Mouse (Mus musculus) left cerebral cortex, adult 2 months (tissue): ENCODE results near the gene Usp12. TPM values are rescaled to one million over a fixed set of nuclear protein-coding genes. Genes with fewer than 3 reads are reported as not detected.

Experiments used
- DNase-seq, 2 experiments: peaks; one replicate each; pipeline ENCODE4 v3.0.0; 2021 to 2022; ENCODE audit warnings: low spot score in 2 of 2, mixed read lengths in 1 of 2; ENCODE audit errors: extremely low spot score in 1 of 2
- H3K27ac ChIP-seq: fragments of 200-600 bp; 2 replicates; pipeline ENCODE4 v1.8.1; 2022
- H3K4me3 ChIP-seq: fragments of 200-600 bp; 2 replicates; pipeline ENCODE4 v1.8.1; 2022
- CTCF ChIP-seq: fragments of 200-600 bp; IDR thresholded peaks from 2 replicates; pipeline ENCODE4 v1.8.1; 2022; ENCODE audit warnings: antibody characterized with exemption, mild to moderate bottlenecking, moderate library complexity
- intact Hi-C: fragments of 180-260 bp; cut with DNase I; formaldehyde crosslinking; loops from one replicate; pipeline ENCODE4 v1.15.1; 2025
- total RNA-seq, 2 experiments: library from RNA; stranded (reverse); gene quantifications; 2 replicates each; pipeline ENCODE4 v1.2.3; 2021

The Usp12 gene
- total RNA-seq, 2 experiments from 2014 or later: 56.0 to 56.7 TPM

DNA sequence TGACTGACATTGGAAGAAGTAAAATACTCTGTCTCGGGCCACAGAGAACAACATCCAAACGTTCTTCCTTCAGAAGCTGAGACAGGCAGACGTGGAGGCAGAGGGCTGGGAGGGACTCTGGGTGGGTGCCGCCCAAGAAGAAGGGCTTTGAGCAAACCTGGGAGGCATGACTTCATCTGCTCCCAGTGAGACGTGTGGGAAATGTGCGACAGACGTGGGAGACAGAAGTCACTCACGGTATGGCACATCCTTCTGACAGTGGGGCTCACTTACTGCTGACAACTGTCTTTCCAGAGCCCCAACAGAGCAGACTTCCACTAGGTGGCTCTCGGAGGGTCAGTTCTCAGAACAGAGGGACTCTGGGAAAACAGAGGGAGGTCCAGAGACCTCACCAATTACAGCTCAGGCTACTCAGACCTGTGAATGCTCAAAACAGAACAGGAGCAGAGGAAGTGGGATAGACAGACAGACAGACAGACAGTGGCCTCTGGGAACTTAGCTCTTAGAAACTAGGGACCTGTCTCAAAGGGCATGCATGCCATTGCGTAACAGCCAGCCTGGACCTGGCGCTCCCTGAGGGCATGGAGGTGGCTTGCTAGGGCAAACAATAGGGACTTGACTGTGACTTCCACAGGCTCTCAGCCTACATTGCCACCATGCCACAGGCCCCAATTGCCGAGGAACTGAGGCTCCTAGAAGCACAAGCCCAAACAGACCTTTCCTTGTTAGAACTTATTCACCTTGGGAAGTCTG lies 60.7 kb downstream of the Usp12 start:
- no peak for DNase-seq
- no peak overlapping the region for H3K4me3 ChIP-seq
- H3K27ac ChIP-seq: no peak overlapping the region
- TF ChIP-seq CTCF: peak; percentile 33
- intact Hi-C loops: loop anchor here (5.0 kb wide), 1 partner anchor 58 kb away; no protein-coding TSS in a partner anchor

DNA sequence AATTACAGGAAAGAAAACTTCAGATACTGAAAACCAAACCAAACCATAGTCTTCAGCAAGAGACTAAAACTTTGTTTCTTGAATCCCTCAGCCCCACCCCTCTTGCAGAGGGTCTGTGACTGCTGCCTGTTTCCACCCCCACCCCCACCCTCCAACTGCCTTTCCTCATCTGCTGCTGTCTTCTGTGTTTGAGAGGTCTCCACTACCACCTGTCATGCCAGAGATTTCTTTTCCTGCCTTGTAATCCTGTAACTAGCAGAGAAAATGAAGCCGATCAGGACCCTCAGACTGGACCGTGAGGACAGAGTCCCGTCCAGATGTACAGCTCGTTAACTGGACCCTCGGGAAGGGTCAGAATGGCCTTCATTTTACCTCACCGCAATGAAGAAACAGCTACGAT lies 61.4 kb downstream of the Usp12 start:
- intact Hi-C loops: loop anchor here (5.0 kb wide), 1 partner anchor 59 kb away; no protein-coding TSS in a partner anchor
- no peak for TF ChIP-seq CTCF

DNA sequence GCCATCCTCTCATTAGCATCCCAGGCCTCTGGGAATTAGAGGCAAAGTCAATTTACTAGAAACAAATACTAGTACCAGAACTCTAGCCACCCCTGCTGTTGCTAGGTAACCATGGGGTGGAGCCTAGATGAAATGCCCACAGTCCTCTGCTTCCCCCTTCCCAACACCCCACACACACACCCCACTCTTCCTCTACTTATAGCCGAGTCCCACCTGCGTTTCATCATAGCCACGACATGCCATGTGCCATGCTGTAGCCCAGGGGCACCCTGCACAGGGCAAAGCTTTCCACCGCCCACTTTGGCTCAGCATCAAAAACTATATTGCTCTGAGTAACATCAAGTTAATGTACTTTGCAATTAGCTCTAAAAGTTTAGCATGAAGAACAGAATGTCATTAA lies 67.8 kb downstream of the Usp12 start:
- Histone ChIP-seq H3K27ac (no peak overlapping the region), H3K4me3 (no peak overlapping the region)
- intact Hi-C loops: no loop called here
- no peak for DNase-seq
- no peak for TF ChIP-seq CTCF

More for the DNA sequence above, 61.4 kb downstream of the Usp12 start:
- H3K27ac ChIP-seq: no peak overlapping the region
- H3K4me3 ChIP-seq: no peak overlapping the region
- DNase-seq: no peak

DNA sequence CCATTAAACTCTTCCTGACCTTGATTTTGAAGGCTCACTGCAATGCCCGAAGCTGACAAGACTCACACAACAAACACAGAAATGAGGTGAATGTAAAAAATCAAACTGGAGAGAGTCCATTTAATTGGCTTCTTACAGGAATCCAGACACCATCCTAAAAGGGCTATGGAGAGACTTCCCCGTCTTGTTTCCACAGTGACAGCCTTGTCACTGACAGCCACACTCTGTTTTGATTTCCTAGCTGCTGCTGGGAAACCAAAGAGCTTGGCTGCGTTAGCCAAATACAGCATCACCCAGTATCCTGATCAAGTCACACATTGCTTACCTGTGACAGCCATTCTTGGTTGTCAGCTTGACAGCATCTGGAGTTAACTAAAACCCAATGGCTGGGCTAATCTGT lies 69.8 kb downstream of the Usp12 start:
- no peak overlapping the region for H3K27ac ChIP-seq
- TF ChIP-seq CTCF: no peak
- DNase-seq: no peak
- H3K4me3 ChIP-seq: no peak overlapping the region
- intact Hi-C loops: no loop called here

DNA sequence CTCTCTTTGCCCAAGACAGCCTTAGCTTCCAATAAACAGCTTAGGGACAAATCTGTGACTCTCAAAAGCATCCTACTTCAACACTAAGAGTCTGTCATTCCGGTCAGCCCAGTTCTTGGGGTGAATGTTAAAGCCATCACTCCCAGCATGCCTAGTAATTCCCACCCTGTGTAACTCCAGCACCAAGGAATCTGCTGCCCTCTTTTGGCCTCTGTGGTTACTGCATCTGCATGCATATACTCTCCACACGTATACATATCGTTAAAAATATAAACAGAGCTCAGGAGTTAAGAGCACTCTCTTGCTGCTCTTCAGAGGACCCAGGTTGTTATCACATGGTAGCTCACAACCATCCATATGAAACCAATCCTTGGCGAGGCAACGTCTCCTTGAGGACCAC lies 71.4 kb downstream of the Usp12 start:
- Histone ChIP-seq H3K27ac (no peak overlapping the region), H3K4me3 (no peak overlapping the region)
- TF ChIP-seq CTCF: peak; percentile 13
- DNase-seq: no peak
- intact Hi-C loops: no loop called here

DNA sequence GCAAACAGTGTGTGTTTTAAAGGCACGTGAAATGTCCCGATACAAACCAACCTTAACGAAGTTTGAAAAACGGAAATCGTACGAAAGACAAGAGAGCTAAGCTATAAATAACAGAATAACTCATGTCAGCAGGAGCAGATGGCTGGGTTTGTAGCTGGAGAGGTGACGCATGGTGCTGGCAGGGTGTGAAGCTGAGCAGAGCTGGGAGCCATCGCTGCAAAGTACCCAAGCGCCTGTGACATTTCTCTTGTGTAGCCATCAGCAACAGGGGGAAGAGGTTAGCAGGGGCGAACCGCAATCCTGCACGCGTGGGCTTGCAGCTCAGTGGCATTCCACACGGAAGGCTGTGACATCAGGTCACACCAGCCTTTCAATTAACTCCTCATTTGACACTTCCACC lies 72.6 kb downstream of the Usp12 start:
- H3K4me3 ChIP-seq: no peak overlapping the region
- intact Hi-C loops: no loop called here
- no peak for TF ChIP-seq CTCF
- DNase-seq: no peak
- H3K27ac ChIP-seq: no peak overlapping the region

DNA sequence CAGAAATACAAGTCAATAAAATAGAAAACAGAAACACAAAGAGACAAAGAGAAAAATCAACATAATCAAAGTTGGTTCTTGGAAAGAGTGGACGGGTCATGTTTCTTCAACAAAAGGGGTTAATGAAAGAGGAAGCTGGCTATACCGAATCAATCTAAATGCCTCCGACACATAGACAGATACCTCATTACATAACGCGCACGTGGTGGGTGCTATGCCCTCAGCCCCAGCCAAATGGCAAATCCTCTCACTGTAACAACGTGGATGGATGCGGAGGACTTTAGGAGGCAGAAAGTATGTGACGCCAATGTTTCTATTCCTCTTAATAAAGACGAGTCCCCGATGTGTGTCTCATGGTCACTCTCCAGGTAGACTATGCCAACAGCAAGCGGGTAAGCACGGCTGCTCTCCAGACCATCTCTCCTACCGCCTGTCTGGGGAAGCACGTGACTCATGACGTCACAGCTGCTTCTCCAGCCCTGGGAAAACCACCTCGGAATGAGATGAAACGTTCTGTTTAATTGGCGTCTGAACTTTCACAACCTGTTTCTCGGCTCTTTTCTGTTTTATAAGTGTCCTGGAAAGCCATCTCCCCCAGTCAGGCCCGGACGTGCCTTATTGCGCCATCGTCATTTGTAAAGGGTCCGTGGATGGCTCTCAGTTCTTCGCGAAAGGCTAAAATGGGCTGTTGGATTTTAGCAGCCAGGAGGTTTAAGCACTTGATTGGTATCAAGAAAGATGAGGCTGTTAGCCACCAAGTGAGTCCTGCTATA lies 75.0 kb downstream of the Usp12 start:
- no peak for DNase-seq
- Histone ChIP-seq H3K4me3 (no peak overlapping the region), H3K27ac (no peak overlapping the region)
- no peak for TF ChIP-seq CTCF
- intact Hi-C loops: no loop called here

DNA sequence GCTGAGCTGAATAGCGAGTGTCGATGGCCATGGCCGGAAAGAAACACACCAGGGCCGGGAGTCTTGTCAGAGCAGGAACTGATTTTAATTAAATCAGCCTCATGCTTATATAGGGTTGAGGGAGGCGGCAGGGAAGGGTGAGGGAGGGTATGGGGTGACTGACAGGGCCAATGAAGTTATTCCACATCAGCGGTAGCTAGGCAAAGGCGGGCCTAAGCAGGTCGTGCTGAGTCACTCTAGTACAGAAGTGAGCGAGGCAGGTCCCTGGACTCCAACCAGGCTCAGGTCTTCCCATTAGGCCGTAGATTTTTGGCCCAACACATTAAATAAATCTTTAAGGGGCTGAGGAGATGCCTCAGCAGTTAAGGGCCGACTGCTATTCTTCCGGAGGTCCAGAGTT lies 81.0 kb downstream of the Usp12 start:
- Histone ChIP-seq H3K4me3 (no peak overlapping the region), H3K27ac (no peak overlapping the region)
- no peak for TF ChIP-seq CTCF
- intact Hi-C loops: no loop called here
- no peak for DNase-seq

DNA sequence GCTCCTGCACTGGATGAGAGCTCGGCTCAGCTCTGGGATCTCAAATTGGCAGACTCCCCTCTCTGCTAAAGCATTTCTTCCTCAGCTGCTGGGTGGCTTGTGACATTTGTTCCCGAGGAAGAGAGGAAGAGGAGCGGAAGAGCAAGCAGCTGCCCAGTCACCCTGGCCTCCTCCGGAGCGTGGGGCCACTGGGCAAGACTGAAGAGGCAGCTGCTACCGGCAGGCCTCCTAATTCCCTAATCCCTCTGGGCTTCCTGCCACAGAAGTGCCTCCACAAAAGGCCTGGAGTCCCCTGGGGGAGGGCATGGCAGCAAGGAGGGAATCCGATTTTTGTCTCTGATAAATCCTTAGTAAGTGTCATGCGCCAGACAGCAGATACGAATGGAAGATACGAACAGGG lies 81.7 kb downstream of the Usp12 start:
- Histone ChIP-seq H3K27ac (no peak overlapping the region), H3K4me3 (no peak overlapping the region)
- intact Hi-C loops: no loop called here
- no peak for TF ChIP-seq CTCF
- no peak for DNase-seq

DNA sequence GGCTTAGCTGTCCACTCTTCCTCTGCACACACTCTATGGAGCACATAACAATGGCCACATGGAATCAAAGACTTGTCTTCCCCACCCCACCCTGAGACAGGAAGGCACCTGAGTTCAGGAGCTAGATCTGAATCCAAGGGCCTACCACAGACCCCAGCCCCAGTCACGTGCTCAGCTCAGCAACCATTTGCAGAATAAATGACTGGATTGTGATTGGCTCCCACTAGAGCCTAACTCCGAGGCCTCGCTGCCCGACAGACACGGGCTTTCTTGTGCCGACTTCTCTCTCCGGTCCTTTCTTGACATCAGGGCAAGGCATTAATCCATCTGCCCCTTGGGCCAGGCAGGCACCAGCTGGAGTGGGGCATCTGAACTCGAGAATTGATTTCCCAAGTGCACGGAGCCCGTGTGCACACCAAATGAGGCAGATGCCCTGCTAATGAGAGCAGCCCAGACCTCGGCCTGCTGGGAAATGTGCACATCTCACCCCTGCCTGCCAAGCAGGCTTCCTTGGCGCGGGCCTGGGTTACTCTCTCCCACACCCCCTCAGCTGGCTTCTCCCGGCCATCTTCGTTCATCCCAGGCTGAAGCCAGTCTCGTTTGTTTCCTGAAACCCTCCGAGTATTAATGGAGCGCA lies 82.4 kb downstream of the Usp12 start:
- intact Hi-C loops: no loop called here
- TF ChIP-seq CTCF: no peak
- no peak overlapping the region for H3K27ac ChIP-seq
- DNase-seq: no peak
- no peak overlapping the region for H3K4me3 ChIP-seq

DNA sequence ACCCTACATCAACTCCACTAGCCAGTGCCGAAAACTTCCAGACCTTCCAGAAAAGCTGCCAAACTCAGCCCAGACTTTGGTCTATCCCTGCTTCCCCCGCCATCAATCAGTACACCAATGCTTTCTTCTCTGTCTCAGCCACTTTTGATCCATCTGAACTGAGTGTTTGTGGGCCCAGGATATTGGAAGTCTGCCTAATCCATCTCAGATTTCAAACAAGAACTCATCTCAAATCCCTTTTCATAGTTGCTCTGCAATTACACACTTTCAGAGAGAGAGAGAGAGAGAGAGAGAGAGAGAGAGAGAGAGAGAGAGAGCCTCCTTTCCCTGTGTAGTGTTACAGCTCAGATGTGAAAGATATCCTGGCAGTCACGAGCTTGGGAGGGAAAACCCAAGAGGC lies 85.4 kb downstream of the Usp12 start:
- DNase-seq: no peak
- intact Hi-C loops: loop anchor here (10.0 kb wide), 1 partner anchor 515 kb away; no protein-coding TSS in a partner anchor
- Histone ChIP-seq H3K27ac (no peak overlapping the region), H3K4me3 (no peak overlapping the region)
- no peak for TF ChIP-seq CTCF
